Mouse (Mus musculus) limb, embryonic 12.5 days (tissue): ENCODE results near the gene Exoc4. TPM values are rescaled to one million over a fixed set of nuclear protein-coding genes. Genes with fewer than 3 reads are reported as not detected.

Source experiments
- ATAC-seq: fragments of 200-750 bp; cut with Nextera tagmentation; 2 replicates; pipeline ENCODE4 v1.8.0; 2017; ENCODE audit warnings: low read depth, moderate TSS enrichment; ENCODE audit not compliant: insufficient number of reproducible peaks, insufficient read depth, low FRiP score, low TSS enrichment
- H3K27ac ChIP-seq: fragments of 300-500 bp; sonication (generic); 2 replicates; pipeline ENCODE4 v1.5.1; 2016; ENCODE audit warnings: mild to moderate bottlenecking, moderate library complexity
- H3K27me3 ChIP-seq: fragments of 300-500 bp; sonication (generic); 2 replicates; pipeline ENCODE4 v1.6.1; 2016; ENCODE audit warnings: mild to moderate bottlenecking, moderate library complexity
- H3K36me3 ChIP-seq: fragments of 300-500 bp; sonication (generic); 2 replicates; pipeline ENCODE4 v1.6.1; 2016; ENCODE audit warnings: mild to moderate bottlenecking, moderate library complexity
- H3K4me1 ChIP-seq: fragments of 300-500 bp; sonication (generic); replicated peaks from 2 replicates; pipeline ENCODE4 v1.6.1; 2016
- H3K4me2 ChIP-seq: fragments of 300-500 bp; sonication (generic); 2 replicates; pipeline ENCODE4 v1.6.1; 2016; ENCODE audit warnings: mild to moderate bottlenecking, moderate library complexity
- H3K4me3 ChIP-seq: fragments of 300-500 bp; sonication (generic); replicated peaks from 2 replicates; pipeline ENCODE4 v1.5.1; 2016; ENCODE audit warnings: mild to moderate bottlenecking
- H3K9ac ChIP-seq: fragments of 300-500 bp; sonication (generic); replicated peaks from 2 replicates; pipeline ENCODE4 v1.6.1; 2016; ENCODE audit warnings: mild to moderate bottlenecking, moderate library complexity
- H3K9me3 ChIP-seq: fragments of 300-500 bp; sonication (generic); 2 replicates; pipeline ENCODE4 v1.6.1; 2016; ENCODE audit warnings: mild to moderate bottlenecking, moderate library complexity
- WGBS: fragments of 180-500 bp; shearing (Covaris S2); methylation state at CpG from one replicate; pipeline ENCODE4 v1.1.7; 2016; 5-methylcytosine and 5-hydroxymethylcytosine counted together
- polyA plus RNA-seq: library from polyadenylated mRNA; unstranded; fragments of >200 nt; fragmentation: Nextera tagmentation; extraction: Ambion mirVana; gene quantifications from 2 replicates; pipeline ENCODE4 v1.2.1, GENCODE M21; 2016

The Exoc4 gene
- polyA plus RNA-seq, 1 experiment from 2014 or later, result 39.2 TPM

DNA sequence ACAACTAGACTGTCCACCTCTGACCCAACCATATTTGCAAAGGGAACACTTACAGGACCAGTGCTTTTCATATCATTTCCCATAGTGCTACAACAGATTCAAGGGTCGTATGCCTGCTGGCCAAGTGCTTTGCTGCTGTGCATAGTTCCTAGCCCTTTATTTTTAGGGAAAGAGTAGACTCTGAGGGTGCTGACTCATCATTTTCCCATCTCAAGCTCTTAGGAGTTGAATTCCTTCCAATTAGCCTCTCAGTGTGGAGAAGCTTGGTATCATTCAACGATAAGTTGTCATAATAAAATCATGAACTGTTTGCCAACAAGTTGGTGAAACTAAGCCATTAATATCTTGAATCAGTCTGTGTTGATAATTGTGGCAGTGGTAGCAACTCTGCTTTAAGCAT lies 388.3 kb downstream of the Exoc4 start:
- Histone ChIP-seq H3K27ac (no peak overlapping the region), H3K36me3 (no peaks in the 10 kb centered on the region), H3K27me3 (no peaks in the 10 kb centered on the region), H3K9me3 (no peaks in the 10 kb centered on the region), H3K4me3 (no peak overlapping the region), H3K9ac (no peak overlapping the region), H3K4me2 (no peak overlapping the region), H3K4me1 (no peaks in the 10 kb centered on the region)
- WGBS, result 81% methylated on average over 2 of the region's 2 CpGs
- ATAC-seq, result no peak

DNA sequence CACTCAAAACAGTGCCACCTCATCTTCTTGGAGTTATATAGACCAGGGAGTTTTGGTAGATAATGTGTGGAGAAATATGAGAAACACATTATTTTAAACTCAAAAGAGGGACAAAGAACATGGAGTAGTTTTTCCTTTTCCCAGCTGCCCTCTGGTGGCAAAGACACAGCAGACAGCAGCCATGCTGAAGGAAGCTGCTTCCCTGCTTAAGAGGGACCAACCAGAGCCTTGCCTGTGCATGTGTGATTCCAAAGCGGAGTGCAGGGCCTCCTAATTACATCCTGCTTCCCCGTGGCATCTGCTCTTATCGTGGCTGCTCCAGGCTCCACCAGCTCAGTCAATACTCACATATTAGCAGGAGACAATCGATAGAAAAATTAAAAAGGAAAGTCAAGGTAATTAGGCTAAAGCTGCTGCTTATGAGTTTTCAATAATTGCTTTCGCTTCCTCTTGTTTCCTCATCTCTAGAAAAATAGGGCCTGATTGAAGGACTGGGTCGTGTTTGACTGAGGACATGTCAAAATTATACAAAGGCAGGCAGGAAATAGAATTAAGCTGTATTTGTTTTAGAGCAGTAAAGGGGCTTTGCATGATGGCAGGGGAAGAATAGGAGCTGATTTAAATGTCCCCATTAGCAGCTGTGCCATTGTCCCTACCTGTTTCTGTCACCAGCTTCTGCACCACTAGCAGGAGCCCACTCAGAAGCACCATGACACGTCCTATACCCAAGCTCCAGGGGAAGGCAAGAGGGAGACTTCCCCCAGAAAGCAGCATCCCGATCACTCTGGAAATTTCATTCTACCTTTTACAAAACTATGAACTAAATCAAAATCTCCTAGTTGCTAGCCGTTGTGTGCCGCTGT lies 433.1 kb downstream of the Exoc4 start:
- 51% methylated on average over 10 of the region's 10 CpGs for WGBS
- H3K4me2 ChIP-seq, result no peak overlapping the region
- H3K9me3 ChIP-seq, result no peaks in the 10 kb centered on the region
- H3K36me3 ChIP-seq, result no peaks in the 10 kb centered on the region
- H3K27me3 ChIP-seq, result no peaks in the 10 kb centered on the region
- H3K4me1 ChIP-seq, result peaks cover 7% of the 10 kb centered on the region
- no peak for ATAC-seq
- H3K27ac ChIP-seq, result no peak overlapping the region
- no peak overlapping the region for H3K4me3 ChIP-seq
- no peak overlapping the region for H3K9ac ChIP-seq

DNA sequence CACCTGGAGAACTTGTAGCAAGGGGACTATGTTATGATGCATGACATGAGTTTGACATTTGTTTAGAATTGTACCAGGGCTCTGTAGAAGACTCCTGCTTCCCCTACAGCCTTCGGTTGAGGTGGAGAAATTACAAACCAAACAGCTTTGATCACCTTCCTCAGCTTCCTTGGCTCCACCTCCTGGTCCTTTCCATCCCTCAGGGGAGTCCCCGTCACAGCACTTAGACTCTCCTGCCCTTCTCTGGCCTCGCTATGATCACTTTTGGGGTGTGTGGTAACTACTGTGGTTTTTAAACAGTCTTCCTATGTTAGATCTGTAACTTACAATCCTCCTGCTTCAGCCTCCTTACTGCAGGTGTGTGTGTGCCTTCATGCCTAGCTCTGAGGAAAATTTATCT lies 434.6 kb downstream of the Exoc4 start:
- Histone ChIP-seq H3K4me3 (no peak overlapping the region), H3K4me1 (peaks cover 7% of the 10 kb centered on the region), H3K9me3 (no peaks in the 10 kb centered on the region), H3K4me2 (no peak overlapping the region), H3K9ac (no peak overlapping the region), H3K27ac (no peak overlapping the region), H3K27me3 (no peaks in the 10 kb centered on the region), H3K36me3 (no peaks in the 10 kb centered on the region)
- 60% methylated on average over 3 of the region's 3 CpGs for WGBS
- ATAC-seq, result no peak

DNA sequence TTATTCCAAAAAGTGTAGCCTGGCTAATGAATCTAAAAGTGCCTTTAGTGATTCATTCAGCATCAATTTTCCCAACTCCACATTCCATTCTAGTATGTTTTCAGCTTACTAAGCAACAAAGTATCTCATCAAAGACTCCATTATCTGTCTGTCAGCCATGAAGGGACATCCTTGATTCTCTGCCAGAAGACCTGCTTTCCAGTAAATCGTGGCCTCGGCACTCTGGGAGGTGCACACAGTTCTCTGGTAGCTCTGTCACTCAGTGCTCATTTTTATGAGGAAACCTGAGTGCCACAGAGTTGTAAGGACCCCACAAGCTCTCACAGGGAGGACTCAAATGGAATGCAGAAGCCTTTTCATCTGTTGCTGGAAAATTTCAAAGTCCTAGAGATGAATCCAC lies 436.4 kb downstream of the Exoc4 start:
- no peak overlapping the region for H3K4me2 ChIP-seq
- no peak for ATAC-seq
- 42% methylated on average over 2 of the region's 2 CpGs for WGBS

DNA sequence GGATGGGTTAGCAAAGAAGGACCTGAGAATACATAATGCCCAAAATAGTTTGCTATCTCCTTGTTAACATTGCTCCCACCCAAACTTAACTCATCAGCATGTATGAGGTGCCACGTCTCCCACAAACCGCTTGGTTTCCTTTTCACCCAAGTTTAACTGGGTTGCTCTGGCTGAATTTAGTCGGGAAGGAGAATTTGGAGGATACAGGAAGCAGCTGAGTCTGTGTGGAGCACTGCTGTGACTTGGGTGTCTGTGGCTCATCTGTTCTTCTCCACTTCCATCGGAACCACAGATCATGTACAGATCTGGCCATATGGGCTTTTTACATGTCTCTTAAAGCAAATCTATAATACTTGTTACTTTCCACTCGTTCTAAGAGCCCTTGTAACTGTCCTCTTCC lies 441.7 kb downstream of the Exoc4 start:
- Histone ChIP-seq H3K4me3 (no peak overlapping the region), H3K27me3 (no peaks in the 10 kb centered on the region), H3K4me2 (no peak overlapping the region), H3K27ac (no peak overlapping the region), H3K36me3 (no peaks in the 10 kb centered on the region), H3K4me1 (peaks cover 3% of the 10 kb centered on the region), H3K9ac (no peak overlapping the region), H3K9me3 (no peaks in the 10 kb centered on the region)
- no peak for ATAC-seq
- 82% methylated on average over 5 of the region's 5 CpGs for WGBS

More for the DNA sequence above, 436.4 kb downstream of the Exoc4 start:
- no peak overlapping the region for H3K4me3 ChIP-seq
- no peaks in the 10 kb centered on the region for H3K36me3 ChIP-seq
- no peaks in the 10 kb centered on the region for H3K27me3 ChIP-seq
- no peak overlapping the region for H3K9ac ChIP-seq
- peaks cover 7% of the 10 kb centered on the region for H3K4me1 ChIP-seq
- no peaks in the 10 kb centered on the region for H3K9me3 ChIP-seq
- no peak overlapping the region for H3K27ac ChIP-seq

DNA sequence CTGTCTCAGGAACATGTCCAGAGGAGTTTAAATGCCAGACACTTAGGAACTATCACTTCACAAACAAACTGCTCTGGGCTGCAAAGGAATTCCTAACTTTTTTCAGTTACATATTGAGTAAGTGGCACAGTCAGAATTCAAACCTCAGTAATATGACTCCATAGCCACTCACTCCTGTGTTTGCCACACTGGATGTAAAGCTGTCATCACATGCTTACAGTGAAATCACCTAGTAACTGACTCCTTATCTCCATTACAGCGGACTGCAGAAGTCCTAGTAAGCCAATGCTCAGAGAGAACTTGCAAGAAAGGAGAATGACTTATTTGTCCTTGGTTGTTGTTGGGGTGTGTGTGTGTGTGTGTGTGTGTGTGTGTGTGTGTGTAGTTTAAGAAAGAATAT lies 448.1 kb downstream of the Exoc4 start:
- H3K27me3 ChIP-seq, result no peaks in the 10 kb centered on the region
- H3K36me3 ChIP-seq, result no peaks in the 10 kb centered on the region
- H3K27ac ChIP-seq, result no peak overlapping the region
- H3K4me1 ChIP-seq, result no peaks in the 10 kb centered on the region
- H3K9me3 ChIP-seq, result no peaks in the 10 kb centered on the region
- H3K9ac ChIP-seq, result no peak overlapping the region
- WGBS, result 56% methylated on average over 1 of the region's 1 CpGs
- H3K4me3 ChIP-seq, result no peak overlapping the region
- no peak for ATAC-seq
- no peak overlapping the region for H3K4me2 ChIP-seq

DNA sequence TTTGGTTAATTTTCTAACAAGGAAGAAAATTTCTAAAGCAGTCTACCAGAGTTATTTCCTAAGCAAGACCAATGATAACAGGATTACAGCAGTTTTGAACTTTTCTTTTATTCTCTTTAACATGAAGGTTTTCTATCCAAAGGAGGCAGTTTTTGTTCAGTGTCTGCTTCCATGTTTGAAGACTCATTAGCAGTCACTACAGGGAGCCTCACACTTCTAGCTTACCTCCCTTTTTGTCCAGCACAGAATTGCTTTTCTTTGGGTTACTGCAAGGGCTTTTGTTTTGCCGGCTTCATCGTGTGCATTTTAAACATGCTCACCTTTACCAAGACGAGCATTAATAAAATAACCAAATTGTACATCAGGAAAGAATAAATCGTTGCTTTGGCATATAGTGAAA lies 460.0 kb downstream of the Exoc4 start:
- Histone ChIP-seq H3K4me3 (no peak overlapping the region), H3K9ac (no peak overlapping the region), H3K36me3 (no peaks in the 10 kb centered on the region), H3K4me2 (no peak overlapping the region), H3K4me1 (no peaks in the 10 kb centered on the region), H3K27me3 (no peaks in the 10 kb centered on the region), H3K27ac (no peak overlapping the region), H3K9me3 (no peaks in the 10 kb centered on the region)
- WGBS, result 90% methylated on average over 4 of the region's 4 CpGs
- no peak for ATAC-seq

DNA sequence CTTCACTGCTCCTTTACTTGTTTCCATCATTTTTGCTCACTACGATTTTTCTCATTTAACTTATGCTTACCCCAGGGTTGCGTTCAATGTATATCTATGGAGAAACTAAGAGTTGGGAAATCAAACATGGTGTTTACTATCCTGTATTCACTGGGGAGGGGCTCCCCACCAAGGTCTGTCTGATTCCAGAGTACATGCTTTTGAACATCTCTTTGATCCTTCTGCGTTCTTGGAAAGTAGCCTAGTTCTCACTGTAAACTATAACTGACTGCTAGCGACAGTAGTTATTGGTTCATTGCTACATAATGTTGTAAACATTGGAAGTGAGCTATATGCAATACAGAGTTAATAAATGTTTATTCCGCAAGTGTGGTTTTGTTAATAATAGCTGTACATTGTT lies 460.5 kb downstream of the Exoc4 start:
- H3K4me3 ChIP-seq, result no peak overlapping the region
- H3K9ac ChIP-seq, result no peak overlapping the region
- no peak overlapping the region for H3K27ac ChIP-seq
- H3K36me3 ChIP-seq, result no peaks in the 10 kb centered on the region
- H3K4me2 ChIP-seq, result no peak overlapping the region
- no peaks in the 10 kb centered on the region for H3K4me1 ChIP-seq
- H3K9me3 ChIP-seq, result no peaks in the 10 kb centered on the region
- ATAC-seq, result no peak
- H3K27me3 ChIP-seq, result no peaks in the 10 kb centered on the region
- WGBS, result 86% methylated on average over 5 of the region's 5 CpGs

DNA sequence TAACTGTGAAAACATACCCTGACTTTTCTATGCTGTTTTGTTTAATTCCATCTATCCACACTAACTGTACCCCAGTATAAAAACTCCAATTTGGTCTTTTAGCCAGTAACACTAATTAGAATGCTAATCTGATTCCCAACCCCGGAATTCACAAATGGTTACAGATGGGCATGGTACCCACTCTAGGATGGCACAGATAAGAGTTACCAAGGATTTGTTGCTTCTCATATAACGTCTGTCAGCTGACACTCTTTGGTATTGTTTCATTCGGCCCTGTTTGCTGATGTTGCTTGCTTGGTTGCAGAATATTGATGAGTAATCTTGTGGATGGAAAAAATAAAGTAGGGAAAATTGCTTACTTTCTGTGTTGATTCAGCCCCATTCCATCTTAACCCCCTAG lies 462.9 kb downstream of the Exoc4 start:
- H3K4me2 ChIP-seq, result no peak overlapping the region
- H3K27me3 ChIP-seq, result no peaks in the 10 kb centered on the region
- H3K36me3 ChIP-seq, result no peaks in the 10 kb centered on the region
- no peak overlapping the region for H3K9ac ChIP-seq
- no peak overlapping the region for H3K27ac ChIP-seq
- ATAC-seq, result no peak
- no peaks in the 10 kb centered on the region for H3K4me1 ChIP-seq
- no peaks in the 10 kb centered on the region for H3K9me3 ChIP-seq
- no peak overlapping the region for H3K4me3 ChIP-seq
- WGBS, result 74% methylated on average over 3 of the region's 3 CpGs

DNA sequence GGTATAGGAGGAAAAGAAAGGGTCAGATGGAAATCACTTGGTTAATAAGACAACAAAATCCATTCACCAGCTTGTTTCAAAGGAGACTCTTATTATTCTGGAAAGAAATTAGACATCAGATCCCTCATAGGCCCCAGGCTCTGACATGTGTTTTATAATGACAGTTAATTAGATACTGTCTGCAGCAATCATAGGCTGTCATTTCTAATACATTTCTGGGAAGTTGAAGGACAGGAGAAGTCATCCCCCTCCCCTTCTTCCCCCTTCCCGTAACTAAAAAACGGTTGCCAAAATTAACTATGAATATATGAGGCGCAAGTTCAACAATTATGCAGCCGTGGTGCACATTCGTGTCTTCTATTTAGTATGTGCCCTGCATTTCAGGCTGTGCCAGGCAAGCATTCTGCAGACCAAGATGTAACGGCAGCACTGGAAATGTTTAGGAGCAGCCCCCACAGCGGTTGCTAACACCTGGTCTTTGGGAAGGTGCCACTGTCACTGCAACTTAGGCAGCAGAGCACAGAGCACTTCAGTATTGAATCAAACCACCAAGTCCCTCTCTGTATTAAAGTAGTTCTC lies 463.7 kb downstream of the Exoc4 start:
- Histone ChIP-seq H3K4me3 (no peak overlapping the region), H3K9me3 (no peaks in the 10 kb centered on the region), H3K27me3 (no peaks in the 10 kb centered on the region), H3K27ac (no peak overlapping the region), H3K4me1 (no peaks in the 10 kb centered on the region), H3K36me3 (no peaks in the 10 kb centered on the region), H3K9ac (no peak overlapping the region), H3K4me2 (no peak overlapping the region)
- WGBS, result 81% methylated on average over 7 of the region's 7 CpGs
- ATAC-seq, result no peak

DNA sequence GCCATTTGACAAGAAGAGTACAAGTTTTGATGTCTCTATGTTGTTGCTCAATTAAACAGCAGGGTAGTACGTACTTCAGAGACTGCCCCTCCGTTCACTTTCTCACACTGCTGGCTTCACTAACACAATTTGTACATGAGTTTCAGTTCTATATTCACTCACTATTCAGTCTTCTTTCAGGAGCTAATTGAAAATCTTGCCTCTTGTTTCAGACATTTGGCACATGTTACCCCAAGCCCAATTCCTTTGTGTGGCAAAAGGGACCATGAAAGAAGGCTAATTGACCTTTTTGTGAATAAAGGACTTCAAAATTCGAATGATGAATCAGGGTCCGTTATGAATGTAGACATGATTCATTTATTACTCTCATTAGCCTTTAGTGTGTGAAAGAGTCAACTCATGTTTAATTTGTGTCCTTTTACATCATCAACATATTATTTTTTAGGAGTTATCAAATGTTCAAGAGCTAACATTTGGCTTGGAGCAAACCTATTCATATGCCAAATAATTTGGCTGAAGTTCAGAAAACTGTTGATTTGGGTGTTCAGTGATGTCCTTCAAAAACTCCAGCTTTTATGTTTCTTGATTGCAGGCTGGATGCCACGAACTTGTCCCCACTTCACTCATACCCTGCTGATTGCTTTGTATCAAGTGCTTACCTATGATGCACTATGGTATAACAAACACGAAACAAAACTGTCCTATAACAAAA lies 467.5 kb downstream of the Exoc4 start:
- no peak overlapping the region for H3K9ac ChIP-seq
- no peaks in the 10 kb centered on the region for H3K27me3 ChIP-seq
- no peak overlapping the region for H3K4me3 ChIP-seq
- no peak for ATAC-seq
- H3K36me3 ChIP-seq, result no peaks in the 10 kb centered on the region
- WGBS, result 87% methylated on average over 6 of the region's 6 CpGs
- no peaks in the 10 kb centered on the region for H3K9me3 ChIP-seq
- H3K4me2 ChIP-seq, result no peak overlapping the region
- H3K27ac ChIP-seq, result no peak overlapping the region
- H3K4me1 ChIP-seq, result no peaks in the 10 kb centered on the region
